Mouse (Mus musculus) kidney, adult 10 weeks (tissue): ENCODE data around the gene Ica1. TPM values are rescaled to one million over a fixed set of nuclear protein-coding genes. Genes with fewer than 3 reads are reported as not detected.

ENCODE experiments used
- polyA plus RNA-seq: library from polyadenylated mRNA; stranded (reverse); fragments of 350-450 nt; fragmentation: Illumina TruSeq; extraction: RNeasy Lipid Tissue Mini Kit (QIAGEN cat#74804); gene quantifications from one replicate; pipeline ENCODE4 v1.2.3, GENCODE M21; 2014; ENCODE audit warnings: low read depth, low replicate concordance

Ica1 gene
- polyA plus RNA-seq = 12.5 TPM

GRCm38 (mm10) chr6:8778296-8778649, at the start of gene Ica1:
Gene Ica1 (minus strand): TSS chr6:8778488.

Other genes starting within 250 kb of the Ica1 start
- gene Nxph1, start 169.9 kb upstream of the Ica1 start, polyA plus RNA-seq = 0.16 TPM